In the genomic region with DNA sequence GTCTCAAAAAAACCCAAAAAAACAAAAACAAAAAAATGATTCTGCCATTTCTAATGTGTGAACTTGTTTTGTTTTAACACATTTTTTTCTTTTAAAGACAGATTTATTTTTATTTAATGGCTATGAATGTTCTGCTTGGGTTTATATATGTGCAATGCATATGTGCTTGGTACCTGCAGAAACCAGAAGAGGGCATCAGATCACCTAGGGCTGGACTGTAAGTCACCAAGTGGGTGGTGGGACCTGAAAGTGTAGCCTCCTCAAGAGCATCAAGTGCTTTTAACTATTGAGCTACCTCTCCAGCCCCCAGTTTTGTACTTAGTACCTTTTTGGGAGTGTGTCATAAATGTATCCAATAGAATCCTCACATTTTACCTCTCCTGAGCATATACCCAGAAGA, we compare ENCODE assay signal across 14 mouse cellular contexts. TPM values are rescaled to one million over a fixed set of nuclear protein-coding genes. Genes with fewer than 3 reads are reported as not detected.
DNase-seq lines count a peak whose midpoint lies in the region; ATAC-seq and TF ChIP-seq lines count a peak whose summit lies in the region.
"Had no signal": no experiment of that assay in that cellular context is flagged by ENCODE, and none has a peak within 500 bp of the region (broad histone marks: within the 10 kb centered on the region; RNA-seq: fewer than 3 reads in every experiment).

No protein-coding gene starts in this region.

- no peaks in the 10 kb centered on the region for H3K9me3 ChIP-seq in heart, embryonic 11.5 days (replicated peaks; ENCODE audit: control insufficient read depth, low read length)
- no peaks in the 10 kb centered on the region for H3K9me3 ChIP-seq in midbrain, postnatal 0 days (ENCODE audit: low read length)
- no peaks in the 10 kb centered on the region for H3K9me3 ChIP-seq in midbrain, embryonic 16.5 days (replicated peaks; ENCODE audit: control insufficient read depth, low read length, poor library complexity, severe bottlenecking)

- no peaks in the 10 kb centered on the region for H3K79me2 ChIP-seq in heart, adult 2 months (replicated peaks; ENCODE audit: control insufficient read depth, insufficient read depth, low read length)

- no peaks in the 10 kb centered on the region for H3K36me3 ChIP-seq in heart, adult 2 months (ENCODE audit: control insufficient read depth, insufficient read depth, low read length)
- H3K36me3 ChIP-seq in heart, embryonic 11.5 days (ENCODE audit: control insufficient read depth, insufficient read depth, low read length) = no peaks in the 10 kb centered on the region
- peaks cover 5% of the 10 kb centered on the region; the same call in 1 of the 2 replicates for H3K36me3 ChIP-seq in midbrain, postnatal 0 days (ENCODE audit: insufficient read depth, low read length)
- H3K36me3 ChIP-seq in midbrain, embryonic 16.5 days (ENCODE audit: control insufficient read depth, insufficient read depth, low read length) = no peaks in the 10 kb centered on the region

- intact Hi-C loops in heart, adult 2 months (cut with DNase I) = no loop called here

- no peak overlapping the region for H3K27ac ChIP-seq in heart, adult 2 months
- no peak overlapping the region for H3K27ac ChIP-seq in heart, embryonic 11.5 days (ENCODE audit: low read depth, low read length)
- no peak overlapping the region for H3K27ac ChIP-seq in midbrain, postnatal 0 days (ENCODE audit: low read depth, low read length)
- H3K27ac ChIP-seq in midbrain, embryonic 16.5 days (ENCODE audit: low read length) = no peak overlapping the region

- H3K27me3 ChIP-seq in heart, adult 2 months (ENCODE audit: control insufficient read depth, insufficient read depth, low read length) = no peaks in the 10 kb centered on the region
- H3K27me3 ChIP-seq in heart, embryonic 11.5 days (ENCODE audit: control insufficient read depth, insufficient read depth, low read length) = no peaks in the 10 kb centered on the region
- no peaks in the 10 kb centered on the region for H3K27me3 ChIP-seq in midbrain, postnatal 0 days (ENCODE audit: insufficient read depth, low read length)
- H3K27me3 ChIP-seq in midbrain, embryonic 16.5 days (ENCODE audit: control insufficient read depth, insufficient read depth, low read depth, low read length) = no peaks in the 10 kb centered on the region

- H3K4me3 ChIP-seq in heart, adult 2 months = no peak overlapping the region
- no peak overlapping the region for H3K4me3 ChIP-seq in heart, embryonic 11.5 days (ENCODE audit: low read depth, low read length)
- H3K4me3 ChIP-seq in midbrain, postnatal 0 days (ENCODE audit: low read depth, low read length) = no peak overlapping the region
- no peak overlapping the region for H3K4me3 ChIP-seq in midbrain, embryonic 16.5 days (ENCODE audit: low read depth, low read length)

- DNase-seq in heart, adult 2 months = no peak
- no peak for DNase-seq in midbrain, postnatal 0 days (ENCODE audit: low spot score)
- peak; percentile 6 for DNase-seq in brain, embryonic 14.5 days (ENCODE audit: low read depth)
- DNase-seq in thymus, postnatal 4 days = peak; percentile 21
- DNase-seq in B cell, adult 2 months = no peak
- DNase-seq in gastrocnemius, adult 18-20 months (ENCODE audit: low spot score) = no peak
- DNase-seq: adrenal gland, postnatal 10 days; forebrain, postnatal 0 days; heart, postnatal 10 days; lung, postnatal 10 days; midbrain, embryonic 14.5 days; right cerebral cortex, adult 18-20 months had no signal

- TF ChIP-seq POLR2A in heart, adult 2 months (IDR thresholded peaks at IDR 0.05; ENCODE audit: insufficient read depth, low read depth, low read length) = no peak
- no peak for TF ChIP-seq POLR2A in brain, embryonic 14.5 days (IDR thresholded peaks at IDR 0.05; ENCODE audit: borderline replicate concordance, extremely low read depth, insufficient read depth, insufficient read length, poor library complexity, severe bottlenecking)

- no peak for ATAC-seq in heart, embryonic 11.5 days (replicated peaks; ENCODE audit: insufficient number of reproducible peaks, low FRiP score, low TSS enrichment)
- ATAC-seq in midbrain, postnatal 0 days (ENCODE audit: low FRiP score) = no peak
- no peak for ATAC-seq in midbrain, embryonic 16.5 days
- ATAC-seq: forebrain, postnatal 0 days had no signal

- no peaks in the 10 kb centered on the region for H3K4me1 ChIP-seq in heart, adult 2 months (ENCODE audit: control insufficient read depth, insufficient read depth, low read length)
- peaks cover 3% of the 10 kb centered on the region; the same call in 1 of the 2 replicates for H3K4me1 ChIP-seq in heart, embryonic 11.5 days (ENCODE audit: control insufficient read depth, insufficient read depth, low read length)
- H3K4me1 ChIP-seq in midbrain, postnatal 0 days (ENCODE audit: insufficient read depth, low read length) = no peaks in the 10 kb centered on the region
- no peaks in the 10 kb centered on the region for H3K4me1 ChIP-seq in midbrain, embryonic 16.5 days (ENCODE audit: control insufficient read depth, insufficient read depth, low read length)

- TF ChIP-seq CTCF in heart, adult 2 months (IDR thresholded peaks at IDR 0.05) = peak; percentile 33; the same call in 1 of the 2 replicates
- peak; percentile 19; the same call in 1 of the 2 replicates for TF ChIP-seq CTCF in midbrain, postnatal 0 days (IDR thresholded peaks at IDR 0.05)
- peak; percentile 22; the same call in 1 of the 2 replicates for TF ChIP-seq CTCF in brain, embryonic 14.5 days (IDR thresholded peaks at IDR 0.05; ENCODE audit: borderline replicate concordance, extremely low read depth, insufficient read depth, insufficient read length)

- no peak for TF ChIP-seq EP300 in heart, adult 2 months (IDR thresholded peaks at IDR 0.05; ENCODE audit: insufficient read depth, low read depth, low read length)

- no peak overlapping the region for H3K9ac ChIP-seq in heart, adult 2 months (ENCODE audit: low read depth, low read length)
- H3K9ac ChIP-seq in heart, embryonic 11.5 days (ENCODE audit: low read depth, low read length) = no peak overlapping the region
- H3K9ac ChIP-seq in midbrain, postnatal 0 days (replicated peaks; ENCODE audit: low read length, poor library complexity, severe bottlenecking) = no peak overlapping the region
- H3K9ac ChIP-seq in midbrain, embryonic 16.5 days (ENCODE audit: low read depth, low read length) = no peak overlapping the region
- H3K9ac ChIP-seq: forebrain, postnatal 0 days had no signal

- no peak overlapping the region for H3K4me2 ChIP-seq in heart, embryonic 11.5 days
- no peak overlapping the region for H3K4me2 ChIP-seq in midbrain, postnatal 0 days (ENCODE audit: low read depth, low read length, poor library complexity, severe bottlenecking)
- no peak overlapping the region for H3K4me2 ChIP-seq in midbrain, embryonic 16.5 days (ENCODE audit: low read length)

RNA-seq across cellular contexts. Expression of gene Bcl2l15, which starts 4.9 kb away (rescaled TPM):
- total RNA-seq in heart, adult 2 months (2021) = not detected
- not detected in 2 replicates for polyA plus RNA-seq in heart, adult 2 months (2012; rRNA removed)
- 0.36 and 0.66 TPM in 2 replicates for polyA plus RNA-seq in heart, embryonic 11.5 days (2014; fragmentation: Nextera tagmentation; extraction: Ambion mirVana)
- 2.5 TPM in 1 of 2 replicates, not detected in the other for total RNA-seq in midbrain, postnatal 0 days (2014; rRNA removed)
- polyA plus RNA-seq in midbrain, postnatal 0 days (2015; fragmentation: Nextera tagmentation; extraction: Ambion mirVana) = 0.17 TPM in 1 of 2 replicates, not detected in the other
- polyA plus RNA-seq in midbrain, embryonic 16.5 days (2015; fragmentation: Nextera tagmentation; extraction: Ambion mirVana) = 0.31 and 0.36 TPM in 2 replicates
- polyA plus RNA-seq in brain, embryonic 14.5 days (2012; rRNA removed) = 1.4 and 1.6 TPM in 2 replicates
- under 1 TPM in 1 of 2 experiments, not detected in 1; 0.55 TPM for total RNA-seq in gastrocnemius, adult 18-20 months (2021)
- total RNA-seq: forebrain, postnatal 0 days had no signal
- polyA plus RNA-seq: forebrain, postnatal 0 days had no signal

RNA-seq across cellular contexts. Expression of gene Gm43064, which starts 18.2 kb away (rescaled TPM):
- total RNA-seq in heart, adult 2 months (2021) = under 1 TPM in 1 of 2 experiments, not detected in 1; 0.10 TPM
- polyA plus RNA-seq in heart, adult 2 months (2012; rRNA removed) = not detected in 2 replicates
- polyA plus RNA-seq in heart, embryonic 11.5 days (2014; fragmentation: Nextera tagmentation; extraction: Ambion mirVana) = 0.18 and 0.19 TPM in 2 replicates
- total RNA-seq in midbrain, postnatal 0 days (2014; rRNA removed) = 0.47 and 3.2 TPM in 2 replicates
- polyA plus RNA-seq in midbrain, postnatal 0 days (2015; fragmentation: Nextera tagmentation; extraction: Ambion mirVana) = 0.09 and 0.35 TPM in 2 replicates
- polyA plus RNA-seq in midbrain, embryonic 16.5 days (2015; fragmentation: Nextera tagmentation; extraction: Ambion mirVana) = 0.15 and 0.65 TPM in 2 replicates
- polyA plus RNA-seq in brain, embryonic 14.5 days (2012; rRNA removed) = 0.53 and 0.66 TPM in 2 replicates
- under 1 TPM in 1 of 2 experiments, not detected in 1; 0.14 TPM for total RNA-seq in gastrocnemius, adult 18-20 months (2021)
- total RNA-seq: heart, postnatal 10 days had no signal
- polyA plus RNA-seq: midbrain, embryonic 14.5 days had no signal

RNA-seq across cellular contexts. Expression of gene Ap4b1, which starts 18.2 kb away (rescaled TPM):
- 10 to 100 TPM; 14.8 to 17.7 TPM for total RNA-seq in heart, adult 2 months (2021)
- polyA plus RNA-seq in heart, adult 2 months (2012; rRNA removed) = 14.6 and 25.0 TPM in 2 replicates
- 17.5 and 20.4 TPM in 2 replicates for polyA plus RNA-seq in heart, embryonic 11.5 days (2014; fragmentation: Nextera tagmentation; extraction: Ambion mirVana)
- 27.9 and 28.2 TPM in 2 replicates for total RNA-seq in midbrain, postnatal 0 days (2014; rRNA removed)
- polyA plus RNA-seq in midbrain, postnatal 0 days (2015; fragmentation: Nextera tagmentation; extraction: Ambion mirVana) = 16.2 and 18.2 TPM in 2 replicates
- polyA plus RNA-seq in midbrain, embryonic 16.5 days (2015; fragmentation: Nextera tagmentation; extraction: Ambion mirVana) = 20.5 and 22.8 TPM in 2 replicates
- polyA plus RNA-seq in brain, embryonic 14.5 days (2012; rRNA removed) = 20.8 and 25.0 TPM in 2 replicates
- 1 to 10 TPM; 9.1 to 9.7 TPM for total RNA-seq in gastrocnemius, adult 18-20 months (2021)

RNA-seq across cellular contexts. Expression of gene Dclre1b, which starts 18.3 kb away (rescaled TPM):
- total RNA-seq in heart, adult 2 months (2021) = 10 to 100 TPM; 10.7 to 12.0 TPM
- 6.9 and 7.4 TPM in 2 replicates for polyA plus RNA-seq in heart, adult 2 months (2012; rRNA removed)
- polyA plus RNA-seq in heart, embryonic 11.5 days (2014; fragmentation: Nextera tagmentation; extraction: Ambion mirVana) = 23.4 and 27.5 TPM in 2 replicates
- total RNA-seq in midbrain, postnatal 0 days (2014; rRNA removed) = 4.3 and 6.9 TPM in 2 replicates
- polyA plus RNA-seq in midbrain, postnatal 0 days (2015; fragmentation: Nextera tagmentation; extraction: Ambion mirVana) = 16.2 and 17.5 TPM in 2 replicates
- polyA plus RNA-seq in midbrain, embryonic 16.5 days (2015; fragmentation: Nextera tagmentation; extraction: Ambion mirVana) = 20.3 and 22.0 TPM in 2 replicates
- 12.5 and 14.4 TPM in 2 replicates for polyA plus RNA-seq in brain, embryonic 14.5 days (2012; rRNA removed)
- 1 to 10 TPM; 4.3 to 5.5 TPM for total RNA-seq in gastrocnemius, adult 18-20 months (2021)

RNA-seq across cellular contexts. Expression of gene Ptpn22, which starts 32.0 kb away (rescaled TPM):
- 1 to 10 TPM in 1 of 2 experiments, under 1 TPM in 1; 0.68 to 1.0 TPM for total RNA-seq in heart, adult 2 months (2021)
- polyA plus RNA-seq in heart, adult 2 months (2012; rRNA removed) = 1.2 and 1.8 TPM in 2 replicates
- polyA plus RNA-seq in heart, embryonic 11.5 days (2014; fragmentation: Nextera tagmentation; extraction: Ambion mirVana) = 0.90 and 1.8 TPM in 2 replicates
- 0.09 TPM in 1 of 2 replicates, not detected in the other for total RNA-seq in midbrain, postnatal 0 days (2014; rRNA removed)
- polyA plus RNA-seq in midbrain, postnatal 0 days (2015; fragmentation: Nextera tagmentation; extraction: Ambion mirVana) = 0.43 and 0.64 TPM in 2 replicates
- 0.39 and 0.62 TPM in 2 replicates for polyA plus RNA-seq in midbrain, embryonic 16.5 days (2015; fragmentation: Nextera tagmentation; extraction: Ambion mirVana)
- 0.37 and 0.50 TPM in 2 replicates for polyA plus RNA-seq in brain, embryonic 14.5 days (2012; rRNA removed)
- under 1 TPM; 0.17 to 0.25 TPM for total RNA-seq in gastrocnemius, adult 18-20 months (2021)

Comparison
In these comparisons a context has a peak if more than half of its experiments do, and no peak if none do; other contexts are left out.
1. DNase-seq: peak in brain, embryonic 14.5 days (single experiment) and thymus, postnatal 4 days (single experiment); none in heart, adult 2 months (0 of 2), midbrain, postnatal 0 days (single experiment), B cell, adult 2 months (0 of 2) and gastrocnemius, adult 18-20 months (single experiment).
2. Peak in every context shown above with its lines, with median percentiles within 50 percentile points of each other: CTCF ChIP-seq.